Mouse (Mus musculus): Measurements from ENCODE around the gene Hcar2. TPM values are rescaled to one million over a fixed set of nuclear protein-coding genes. Genes with fewer than 3 reads are reported as not detected.

Hcar2 gene
- polyA plus RNA-seq, 2 experiments = 2.5 to 4.2 TPM

GRCm38 (mm10) chr5:123834836-123835235 lies 30.5 kb downstream of the Hcar2 start:
- no peak for ATAC-seq (ENCODE audit: low FRiP score, low read depth)
- H3K9me3 ChIP-seq (ENCODE audit: control insufficient read depth, low read length) = no peaks in the 10 kb centered on the region
- no peak overlapping the region for H3K4me2 ChIP-seq (replicated peaks; ENCODE audit: low read depth, low read length, severe bottlenecking)
- H3K27me3 ChIP-seq (ENCODE audit: control insufficient read depth, insufficient read depth, low read length) = no peaks in the 10 kb centered on the region
- H3K27ac ChIP-seq (replicated peaks; ENCODE audit: low read depth, low read length) = no peak overlapping the region
- TF ChIP-seq POLR2A (IDR thresholded peaks at IDR 0.05; ENCODE audit: borderline replicate concordance, extremely low read depth, insufficient read depth, insufficient read length) = no peak
- no peak for DNase-seq (ENCODE audit: low spot score)
- 91% methylated on average over 3 of the region's 3 CpGs for WGBS
- H3K4me3 ChIP-seq (replicated peaks; ENCODE audit: low read length) = no peak overlapping the region
- no peaks in the 10 kb centered on the region for H3K4me1 ChIP-seq (ENCODE audit: control insufficient read depth, insufficient read depth, low read length)
- H3K9ac ChIP-seq (ENCODE audit: low read depth, low read length, severe bottlenecking) = no peak overlapping the region
- no peaks in the 10 kb centered on the region for H3K36me3 ChIP-seq (ENCODE audit: control insufficient read depth, insufficient read depth, low read length)

GRCm38 (mm10) chr5:123832309-123832708 lies 33.0 kb downstream of the Hcar2 start:
- 84% methylated on average over 7 of the region's 7 CpGs for WGBS
- ATAC-seq (ENCODE audit: low FRiP score, low read depth) (no peak), DNase-seq (ENCODE audit: low spot score) (no peak)
- Histone ChIP-seq H3K4me1 (ENCODE audit: control insufficient read depth, insufficient read depth, low read length) (0 out of 2 replicates have a peak, but pooled peaks cover 5% of the 10 kb centered on the region), H3K9ac (ENCODE audit: low read depth, low read length, severe bottlenecking) (no peak overlapping the region), H3K36me3 (ENCODE audit: control insufficient read depth, insufficient read depth, low read length) (no peaks in the 10 kb centered on the region), H3K4me2 (replicated peaks; ENCODE audit: low read depth, low read length, severe bottlenecking) (no peak overlapping the region), H3K4me3 (replicated peaks; ENCODE audit: low read length) (no peak overlapping the region), H3K27ac (replicated peaks; ENCODE audit: low read depth, low read length) (no peak overlapping the region), H3K9me3 (ENCODE audit: control insufficient read depth, low read length) (no peaks in the 10 kb centered on the region), H3K27me3 (ENCODE audit: control insufficient read depth, insufficient read depth, low read length) (no peaks in the 10 kb centered on the region)
- no peak for TF ChIP-seq POLR2A (IDR thresholded peaks at IDR 0.05; ENCODE audit: borderline replicate concordance, extremely low read depth, insufficient read depth, insufficient read length)

- DNase-seq (ENCODE audit: low spot score) = no peak
- H3K4me2 ChIP-seq (replicated peaks; ENCODE audit: low read depth, low read length, severe bottlenecking) = no peak overlapping the region
- 0 out of 2 replicates have a peak overlapping the region, but pooled peaks have one; percentile 21 for H3K9ac ChIP-seq (ENCODE audit: low read depth, low read length, severe bottlenecking)
Observed at GRCm38 (mm10) chr5:123827659-123828091, 37.6 kb downstream of the Hcar2 start.

GRCm38 (mm10) chr5:123822706-123823105 lies 42.6 kb downstream of the Hcar2 start:
- Histone ChIP-seq H3K9ac (ENCODE audit: low read depth, low read length, severe bottlenecking) (no peak overlapping the region), H3K36me3 (ENCODE audit: control insufficient read depth, insufficient read depth, low read length) (peaks cover 27% of the 10 kb centered on the region), H3K9me3 (ENCODE audit: control insufficient read depth, low read length) (no peaks in the 10 kb centered on the region), H3K4me2 (replicated peaks; ENCODE audit: low read depth, low read length, severe bottlenecking) (no peak overlapping the region), H3K4me3 (replicated peaks; ENCODE audit: low read length) (no peak overlapping the region), H3K4me1 (ENCODE audit: control insufficient read depth, insufficient read depth, low read length) (no peaks in the 10 kb centered on the region), H3K27ac (replicated peaks; ENCODE audit: low read depth, low read length) (no peak overlapping the region), H3K27me3 (ENCODE audit: control insufficient read depth, insufficient read depth, low read length) (no peaks in the 10 kb centered on the region)
- no peak for DNase-seq (ENCODE audit: low spot score)
- no peak for ATAC-seq (ENCODE audit: low FRiP score, low read depth)
- no peak for TF ChIP-seq POLR2A (IDR thresholded peaks at IDR 0.05; ENCODE audit: borderline replicate concordance, extremely low read depth, insufficient read depth, insufficient read length)
- WGBS = 52% methylated on average over 7 of the region's 7 CpGs

More at GRCm38 (mm10) chr5:123827659-123828091, 37.6 kb downstream of the Hcar2 start:
- WGBS = 48% methylated on average over 6 of the region's 6 CpGs
- Histone ChIP-seq H3K9me3 (ENCODE audit: control insufficient read depth, low read length) (no peaks in the 10 kb centered on the region), H3K36me3 (ENCODE audit: control insufficient read depth, insufficient read depth, low read length) (no peaks in the 10 kb centered on the region), H3K27me3 (ENCODE audit: control insufficient read depth, insufficient read depth, low read length) (no peaks in the 10 kb centered on the region), H3K4me1 (ENCODE audit: control insufficient read depth, insufficient read depth, low read length) (0 out of 2 replicates have a peak, but pooled peaks cover 5% of the 10 kb centered on the region), H3K27ac (replicated peaks; ENCODE audit: low read depth, low read length) (no peak overlapping the region), H3K4me3 (replicated peaks; ENCODE audit: low read length) (no peak overlapping the region)
- TF ChIP-seq POLR2A (IDR thresholded peaks at IDR 0.05; ENCODE audit: borderline replicate concordance, extremely low read depth, insufficient read depth, insufficient read length) = no peak
- ATAC-seq (ENCODE audit: low FRiP score, low read depth) = no peak

GRCm38 (mm10) chr5:123821264-123821571 lies 44.1 kb downstream of the Hcar2 start:
- Histone ChIP-seq H3K4me3 (replicated peaks; ENCODE audit: low read length) (no peak overlapping the region), H3K27me3 (ENCODE audit: control insufficient read depth, insufficient read depth, low read length) (no peaks in the 10 kb centered on the region), H3K4me1 (ENCODE audit: control insufficient read depth, insufficient read depth, low read length) (no peaks in the 10 kb centered on the region), H3K36me3 (ENCODE audit: control insufficient read depth, insufficient read depth, low read length) (peaks cover 36% of the 10 kb centered on the region), H3K9me3 (ENCODE audit: control insufficient read depth, low read length) (no peaks in the 10 kb centered on the region), H3K9ac (ENCODE audit: low read depth, low read length, severe bottlenecking) (no peak overlapping the region), H3K27ac (replicated peaks; ENCODE audit: low read depth, low read length) (no peak overlapping the region), H3K4me2 (replicated peaks; ENCODE audit: low read depth, low read length, severe bottlenecking) (no peak overlapping the region)
- DNase-seq (ENCODE audit: low spot score) (no peak), ATAC-seq (ENCODE audit: low FRiP score, low read depth) (no peak)
- 82% methylated on average over 3 of the region's 3 CpGs for whole genome bisulfite sequencing
- TF ChIP-seq POLR2A (IDR thresholded peaks at IDR 0.05; ENCODE audit: borderline replicate concordance, extremely low read depth, insufficient read depth, insufficient read length) = no peak

Measured in limb, embryonic 14.5 days (tissue).